Mouse (Mus musculus): ENCODE measurements around the gene Top2b.

DNA sequence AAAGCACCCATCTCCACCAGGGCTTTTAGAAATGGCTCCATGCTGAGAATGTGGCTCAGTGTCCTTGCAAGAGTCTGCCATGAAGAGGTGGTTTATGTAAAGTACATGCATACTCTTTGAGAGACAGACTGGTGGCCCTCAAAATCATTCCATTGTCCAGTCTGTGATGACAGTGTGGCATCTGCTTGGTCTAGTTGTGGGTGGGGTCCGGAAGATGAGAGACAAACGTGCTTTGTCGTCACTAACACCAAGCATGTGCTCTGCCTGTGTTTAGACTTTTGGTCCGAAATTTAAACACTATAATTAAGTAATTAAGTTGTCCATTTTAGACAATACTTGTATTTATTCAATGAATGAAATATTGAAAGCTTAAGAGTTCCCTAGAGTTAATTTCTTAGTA lies 49.2 kb downstream of the Top2b start:
- no peak for TF ChIP-seq TCF12 (IDR thresholded peaks at IDR 0.05; ENCODE audit: low read depth, low read length)
- no peak for TF ChIP-seq CTCF (conservative IDR thresholded peaks at IDR 0.05 in 1 of 2, IDR thresholded peaks at IDR 0.05 in 1 of 2; ENCODE audit: low read depth in 2 of 2, low read length in 2 of 2)
- no peak for TF ChIP-seq POLR2A (IDR thresholded peaks at IDR 0.05; ENCODE audit: low read depth, low read length)
- TF ChIP-seq UBTF (IDR thresholded peaks at IDR 0.05; ENCODE audit: low read depth, low read length) = no peak
- TF ChIP-seq MAX (IDR thresholded peaks at IDR 0.05; ENCODE audit: low read length) = no peak
- no peak for TF ChIP-seq USF1 (IDR thresholded peaks at IDR 0.05; ENCODE audit: low read depth, low read length)
- TF ChIP-seq MAZ (IDR thresholded peaks at IDR 0.05; ENCODE audit: low read depth, low read length) = no peak
- no peak for TF ChIP-seq CHD1 (IDR thresholded peaks at IDR 0.05; ENCODE audit: low read depth, low read length)
- no peak for TF ChIP-seq POLR2AphosphoS2 (IDR thresholded peaks at IDR 0.05; ENCODE audit: low read depth, low read length)
- no peak for TF ChIP-seq EP300 (IDR thresholded peaks at IDR 0.05; ENCODE audit: low read length)
- TF ChIP-seq RCOR1 (conservative IDR thresholded peaks at IDR 0.05; ENCODE audit: low read depth, low read length) = no peak
